Mouse (Mus musculus) left cerebral cortex, postnatal 14 days (tissue): Measurements from ENCODE around the gene Spag9. TPM values are rescaled to one million over a fixed set of nuclear protein-coding genes. Genes with fewer than 3 reads are reported as not detected.

Experiments used
- DNase-seq, 2 experiments: peaks; one replicate each; pipeline ENCODE4 v3.0.0; 2021 to 2022; ENCODE audit warnings: low spot score in 2 of 2, mixed read lengths in 1 of 2
- intact Hi-C: fragments of 180-260 bp; cut with DNase I; formaldehyde crosslinking; loops from one replicate; pipeline ENCODE4 v1.15.1; 2025
- total RNA-seq, 2 experiments: library from RNA; stranded (reverse); gene quantifications; 2 replicates each; pipeline ENCODE4 v1.2.3; 2021

Spag9 gene
- total RNA-seq, 2 experiments from 2014 or later, result 257 to 273 TPM

DNA sequence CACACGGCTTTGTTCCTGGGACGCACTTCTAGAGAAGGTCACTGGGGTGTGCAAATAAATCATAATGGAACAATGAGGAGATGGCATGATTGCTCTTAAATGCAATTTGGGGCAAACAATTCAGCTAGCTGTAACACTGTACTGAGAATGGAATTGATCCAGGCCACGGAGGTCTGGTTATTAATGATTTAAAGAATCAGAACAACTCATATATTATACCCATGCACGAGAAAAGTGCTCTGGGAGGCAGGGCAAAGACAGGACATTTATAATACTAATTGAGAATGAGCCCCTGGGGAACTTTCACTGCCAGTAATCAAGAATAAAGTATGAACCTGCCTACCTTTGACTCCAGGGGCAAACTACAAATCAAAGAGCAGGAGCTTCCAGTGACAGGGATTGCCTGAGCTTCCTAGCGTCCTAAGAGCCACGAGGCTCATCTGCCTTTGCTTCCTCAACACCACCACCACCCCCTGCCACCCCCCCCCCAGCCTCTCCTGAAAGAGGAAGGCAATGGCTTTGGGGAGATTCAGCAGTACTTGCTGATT is 16.3 kb upstream of the Spag9 start:
- no peak for DNase-seq
- intact Hi-C loops, result no loop called here

DNA sequence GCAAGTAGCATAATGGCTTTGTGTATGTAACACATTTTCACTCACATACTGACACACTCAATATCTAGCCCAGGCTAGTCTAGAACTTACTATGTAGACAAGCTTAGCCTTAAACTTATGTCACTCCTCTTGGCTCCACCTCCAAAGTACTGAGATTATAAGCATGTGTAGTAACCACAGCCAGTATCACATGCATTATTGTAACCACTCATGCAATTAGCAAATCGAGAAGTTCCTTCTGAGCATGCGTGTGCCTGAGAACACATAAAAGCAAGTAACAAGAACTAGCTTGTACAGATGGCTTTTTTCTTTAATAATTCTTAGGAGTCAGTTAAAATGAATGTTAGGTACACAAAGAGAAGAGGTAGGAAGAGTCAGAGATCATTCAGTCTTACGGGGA is 11.3 kb upstream of the Spag9 start:
- DNase-seq, result no peak
- intact Hi-C loops, result no loop called here

DNA sequence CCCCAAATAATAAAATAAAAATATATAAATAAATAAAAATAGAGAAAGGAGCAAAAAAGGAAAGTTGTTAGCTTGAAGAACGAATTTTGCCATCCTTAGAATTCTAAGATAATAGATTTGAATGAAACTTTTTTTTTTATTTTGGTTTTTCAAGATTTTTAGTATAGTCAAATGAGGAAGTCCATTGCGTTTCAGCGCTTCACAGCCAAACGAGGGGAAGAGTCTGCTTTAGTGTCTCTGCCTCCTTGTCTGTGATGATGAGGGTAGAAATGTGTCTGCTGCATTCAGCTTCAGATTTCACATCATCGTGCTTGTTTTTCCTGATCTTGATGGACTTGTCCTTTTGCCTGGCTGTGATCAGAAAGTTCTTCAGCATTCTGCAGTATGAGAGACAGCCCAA is 10.6 kb upstream of the Spag9 start:
- DNase-seq, result no peak
- intact Hi-C loops, result no loop called here

DNA sequence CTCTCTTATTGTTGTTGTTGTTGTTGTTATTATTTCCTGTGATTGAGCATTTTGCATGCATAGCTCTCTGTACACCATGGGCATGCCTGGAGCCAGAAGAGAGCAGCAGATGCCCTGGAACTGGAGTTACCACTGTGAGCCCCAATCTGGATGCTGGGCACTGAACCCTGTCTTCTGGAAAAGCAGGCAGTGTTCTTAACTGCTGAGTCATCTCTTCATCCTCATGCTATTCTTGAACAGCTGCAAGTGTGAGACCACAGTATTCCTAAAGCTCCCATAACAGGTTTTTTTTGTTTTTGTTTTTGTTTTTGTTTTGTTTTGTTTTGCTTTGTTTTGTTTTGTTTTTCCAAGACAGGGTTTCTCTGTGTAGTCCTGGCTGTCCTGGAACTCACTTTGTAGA is 9.6 kb upstream of the Spag9 start:
- intact Hi-C loops, result no loop called here
- DNase-seq, result no peak

DNA sequence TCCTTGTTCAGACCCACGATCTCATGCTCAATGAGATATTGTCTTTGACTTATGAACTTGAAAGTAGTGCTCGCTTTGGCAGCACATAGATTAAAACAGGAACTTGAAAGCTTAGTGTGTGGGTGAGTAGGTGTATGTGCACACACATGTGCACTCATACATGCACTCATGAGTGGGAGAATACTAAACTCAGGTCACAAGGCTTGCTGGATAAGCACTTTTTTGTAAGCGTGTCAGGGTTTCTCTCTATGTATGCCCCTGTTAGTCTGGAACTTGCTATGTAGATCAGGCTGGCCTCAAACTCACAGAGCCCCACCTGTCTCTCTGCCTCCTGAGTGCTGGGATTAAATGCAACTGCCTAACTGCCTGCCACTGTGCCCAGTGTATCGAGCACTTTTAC is 8.9 kb upstream of the Spag9 start:
- intact Hi-C loops, result no loop called here
- no peak for DNase-seq

DNA sequence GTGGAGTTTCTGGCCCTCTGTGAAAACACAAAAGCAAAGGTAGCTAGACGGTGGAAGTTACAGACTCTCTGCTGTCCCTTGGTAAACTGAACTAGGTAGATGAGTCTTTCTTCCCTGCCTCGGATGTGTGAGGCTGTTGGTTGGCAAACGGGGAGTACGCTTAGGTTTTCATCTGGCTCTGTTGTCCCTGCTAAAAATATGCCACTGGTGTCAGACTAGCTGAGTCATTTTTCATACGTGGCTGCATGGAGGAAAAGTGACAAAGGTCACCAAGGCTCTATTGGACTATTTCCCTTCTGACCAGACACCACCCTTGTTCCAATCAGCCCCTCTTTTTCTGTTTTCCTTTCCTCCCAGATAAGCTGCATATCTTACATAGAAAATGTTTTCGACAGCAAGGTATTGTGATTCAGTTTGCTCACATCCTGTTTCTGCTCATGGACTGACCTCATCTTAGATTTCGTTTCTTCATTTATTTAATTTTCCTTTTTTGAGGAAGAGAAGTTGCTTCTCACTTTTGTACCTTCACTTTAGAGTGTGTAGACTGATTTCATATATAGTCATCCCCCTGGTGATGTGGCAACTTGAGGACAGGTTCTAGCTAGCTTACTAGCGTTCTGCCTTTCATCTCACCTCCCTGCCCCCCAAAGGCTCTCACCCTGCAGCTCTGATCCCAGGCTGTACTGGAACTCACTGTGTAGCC is 8.1 kb upstream of the Spag9 start:
- intact Hi-C loops, result no loop called here
- DNase-seq, result no peak

DNA sequence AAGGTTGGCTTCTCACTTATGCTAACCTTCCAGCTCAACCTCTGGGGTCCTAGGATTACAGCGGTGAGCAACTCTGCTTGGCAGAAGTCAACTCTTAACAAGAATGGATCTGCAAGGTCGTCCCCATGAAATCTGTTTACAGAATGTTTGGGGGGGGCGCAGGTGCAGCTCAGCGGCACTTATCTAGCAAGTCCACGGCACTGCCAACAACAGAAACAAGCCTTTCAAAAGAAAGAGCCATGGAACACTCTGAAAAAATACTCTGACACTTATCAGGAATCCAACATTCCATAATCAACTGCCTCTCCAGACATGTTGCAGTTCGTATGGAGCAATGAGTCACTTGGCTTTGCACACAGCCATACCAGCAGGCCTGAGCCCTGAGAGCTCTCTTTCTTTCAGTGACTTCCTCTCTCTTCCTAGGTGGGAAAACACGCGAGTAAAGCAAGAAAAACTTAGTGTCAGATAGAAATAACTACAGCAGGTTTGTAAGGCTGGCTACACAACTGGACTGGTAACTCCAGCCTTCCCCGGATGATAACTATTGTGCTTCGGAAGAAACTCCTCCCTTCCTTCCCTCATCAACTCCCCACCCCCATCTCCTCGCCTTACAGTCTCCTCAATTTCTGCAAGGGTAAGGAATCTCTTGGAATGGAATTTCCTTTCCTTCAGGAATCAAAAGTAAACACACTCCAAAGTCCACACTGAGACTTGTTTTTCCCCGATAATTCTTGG is 7.4 kb upstream of the Spag9 start:
- no peak for DNase-seq
- intact Hi-C loops, result no loop called here

DNA sequence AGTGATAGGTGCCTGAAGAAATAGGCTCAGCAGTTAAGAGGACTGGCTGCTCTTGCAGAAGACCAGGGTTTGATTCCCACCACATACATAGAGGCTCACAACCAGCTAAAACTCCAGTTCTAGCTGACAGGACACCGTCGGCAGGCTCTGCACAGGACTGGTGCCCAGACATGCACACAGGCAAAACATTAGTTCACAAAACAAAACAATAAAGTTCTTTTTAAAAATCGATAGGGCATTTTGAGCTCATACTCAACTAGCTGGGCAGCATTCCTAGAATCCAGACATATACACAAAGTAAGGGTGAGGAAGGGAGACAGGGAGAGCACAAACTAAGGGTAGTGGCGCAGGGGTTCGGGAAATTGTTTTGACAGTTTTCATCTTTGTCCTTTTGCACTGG is 1.4 kb upstream of the Spag9 start:
- no peak for DNase-seq
- intact Hi-C loops, result loop anchor here (2.0 kb wide), 1 partner anchor 26 kb away; the partner anchor contains the start of genes Gm20390 and Nme1

DNA sequence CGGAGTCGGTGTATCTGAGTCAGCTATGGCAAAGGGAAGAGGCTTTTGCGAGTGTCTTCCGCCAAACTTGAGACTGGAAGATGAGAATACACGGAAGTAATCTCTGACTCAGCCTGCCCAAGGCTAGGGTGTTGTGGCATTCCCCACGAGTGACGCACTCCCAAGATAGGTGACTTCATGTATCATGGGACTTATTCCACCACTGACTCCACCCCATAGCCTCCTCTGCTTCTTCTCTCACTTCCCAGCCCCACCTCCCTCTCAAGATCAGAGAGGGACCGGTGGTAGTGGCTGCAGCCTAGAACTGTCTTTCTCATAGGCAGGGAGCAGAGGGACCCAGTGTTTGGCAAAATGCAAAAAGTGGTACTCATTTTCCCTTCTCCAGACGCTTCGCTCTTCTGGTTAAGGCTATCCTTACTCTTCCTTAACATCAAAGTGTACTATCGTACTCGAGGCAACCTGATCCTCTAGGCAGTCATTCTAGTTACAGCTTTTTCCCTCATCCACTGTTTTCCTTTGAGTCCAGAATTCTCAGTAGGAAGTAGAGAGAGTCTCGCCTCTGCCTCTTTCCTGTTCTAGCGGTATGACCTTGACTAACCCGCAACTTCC is 676 bp upstream of the Spag9 start:
- peak; percentile 73 to 88 for DNase-seq
- intact Hi-C loops, result loop anchor here (2.0 kb wide), 1 partner anchor 26 kb away; the partner anchor contains the start of genes Gm20390 and Nme1

DNA sequence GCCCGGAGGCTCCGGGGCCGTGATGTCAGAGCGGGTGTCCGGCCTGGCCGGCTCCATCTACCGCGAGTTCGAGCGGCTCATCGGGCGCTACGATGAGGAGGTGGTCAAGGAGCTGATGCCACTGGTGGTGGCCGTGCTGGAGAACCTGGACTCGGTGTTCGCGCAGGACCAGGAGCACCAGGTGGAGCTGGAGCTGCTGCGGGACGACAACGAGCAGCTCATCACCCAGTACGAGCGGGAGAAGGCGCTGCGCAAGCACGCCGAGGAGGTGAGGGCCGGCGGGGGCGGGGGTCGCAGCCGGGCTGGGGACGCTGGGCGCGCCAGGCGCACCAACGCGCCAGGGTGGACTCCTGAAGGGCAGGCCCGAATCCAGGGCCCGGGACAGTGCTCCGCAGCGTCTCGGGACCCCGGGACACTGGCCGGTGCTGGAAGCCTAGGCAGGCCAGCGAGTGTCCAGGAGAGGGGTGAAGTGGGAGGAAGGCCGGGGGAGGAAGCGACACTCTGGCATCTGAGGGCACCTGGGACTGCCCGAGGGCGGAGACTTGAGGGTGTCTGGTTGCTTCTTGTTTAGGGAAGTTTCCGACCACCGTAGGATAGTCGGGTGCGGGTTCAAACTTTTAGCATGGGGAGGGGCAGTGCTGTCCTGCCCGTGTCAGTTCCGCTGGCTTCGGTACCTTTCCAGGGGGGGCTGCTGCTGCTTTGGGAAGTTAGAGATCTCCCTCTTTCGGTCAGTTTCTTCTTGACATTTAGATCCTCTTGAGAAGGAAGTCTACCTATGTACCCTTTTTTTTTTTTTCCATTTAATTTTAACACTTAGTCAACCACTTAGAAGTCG is 632 bp downstream of the Spag9 start:
- peak; percentile 16 to 32 for DNase-seq
- intact Hi-C loops, result no loop called here

DNA sequence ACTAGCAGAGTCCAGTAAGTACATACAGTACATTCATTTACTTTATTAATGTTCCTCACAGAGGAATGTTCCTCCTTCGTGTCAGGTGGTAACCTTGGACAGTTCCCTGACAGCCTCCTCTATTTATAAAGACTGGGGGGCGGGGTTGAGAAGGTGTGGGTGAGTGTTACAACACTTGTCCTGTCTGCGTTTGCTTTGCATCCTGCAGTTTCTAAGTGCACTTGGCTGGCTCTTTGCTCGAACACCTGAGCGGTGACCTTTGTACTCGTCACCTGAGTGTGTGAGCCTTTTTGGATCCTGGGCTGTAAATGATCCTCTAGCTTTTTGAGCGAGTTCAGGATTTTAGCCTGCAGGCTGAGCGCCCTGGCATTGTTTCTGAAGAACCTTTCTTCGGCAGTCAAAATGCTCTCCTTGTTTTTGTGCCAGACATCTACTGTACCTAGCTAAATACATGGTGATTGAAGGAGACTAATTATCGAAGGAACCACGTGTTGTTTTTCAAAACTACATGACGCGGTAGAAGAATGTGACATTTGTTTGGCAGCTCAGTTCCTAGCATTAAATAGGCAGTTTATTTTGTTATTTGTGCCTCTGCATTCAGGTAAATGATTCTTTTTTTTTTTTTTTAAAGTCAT is 1.4 kb downstream of the Spag9 start:
- DNase-seq, result peak; percentile 8 to 15
- intact Hi-C loops, result no loop called here

DNA sequence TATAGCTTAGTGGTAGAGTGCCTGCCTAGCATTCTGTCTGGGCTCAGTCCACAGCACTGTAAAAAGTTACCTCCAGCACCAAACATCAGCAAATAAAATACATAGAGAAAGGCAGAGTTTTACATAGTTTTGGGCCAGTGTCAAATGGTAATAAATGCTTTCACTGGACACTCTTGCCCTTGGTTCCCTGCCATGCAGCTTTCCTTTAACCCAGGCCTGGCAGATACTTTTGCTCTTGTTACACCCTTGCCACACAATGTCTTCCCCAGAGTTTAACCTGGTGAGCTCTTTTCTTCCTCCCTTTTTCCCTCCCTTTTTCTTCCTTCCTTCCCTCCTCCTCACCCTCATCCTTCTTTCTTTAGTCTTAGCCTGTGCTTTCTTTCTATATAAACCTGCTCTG is 3.4 kb downstream of the Spag9 start:
- intact Hi-C loops, result no loop called here
- DNase-seq, result no peak

DNA sequence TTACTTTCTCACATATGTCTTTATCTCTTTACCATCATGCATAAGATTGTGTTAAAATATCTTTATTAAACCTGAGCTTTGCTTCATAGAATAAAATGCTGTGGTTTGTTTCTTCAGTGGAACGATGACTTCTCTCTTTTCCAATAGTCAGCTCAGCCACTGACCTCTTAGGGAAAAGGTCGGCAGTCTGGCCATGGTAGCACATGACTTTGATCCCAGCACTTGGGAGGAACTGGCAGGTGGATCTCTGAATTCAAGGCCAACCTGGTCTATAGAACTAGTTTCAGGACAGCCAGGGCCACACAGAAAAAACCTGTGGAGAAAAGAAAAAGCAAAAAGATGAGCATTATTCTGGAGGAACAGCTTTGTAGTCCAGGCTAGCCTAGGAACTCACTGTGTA is 7.5 kb downstream of the Spag9 start:
- intact Hi-C loops, result no loop called here

DNA sequence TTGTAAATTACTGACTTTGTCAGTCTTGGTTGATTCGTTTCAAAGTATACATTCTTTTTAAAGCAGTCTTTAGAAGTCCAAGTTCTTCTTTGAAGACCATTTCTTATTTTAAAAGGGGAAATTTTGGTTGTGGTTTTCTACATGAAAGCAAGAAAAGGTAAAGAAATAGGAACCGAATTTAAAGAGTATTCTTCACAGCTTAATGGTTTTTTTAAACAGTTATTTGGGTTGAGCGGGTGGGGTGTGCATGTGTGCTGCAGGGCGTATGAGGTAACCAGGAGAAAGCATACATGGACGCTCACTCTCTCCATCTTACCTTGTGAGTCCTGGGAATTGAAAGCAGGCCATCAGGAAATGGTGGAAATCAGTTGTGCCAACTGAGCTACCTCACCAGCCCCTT is 23.2 kb downstream of the Spag9 start:
- DNase-seq, result no peak
- intact Hi-C loops, result no loop called here

More for the DNA sequence above, 7.5 kb downstream of the Spag9 start:
- DNase-seq, result no peak

DNA sequence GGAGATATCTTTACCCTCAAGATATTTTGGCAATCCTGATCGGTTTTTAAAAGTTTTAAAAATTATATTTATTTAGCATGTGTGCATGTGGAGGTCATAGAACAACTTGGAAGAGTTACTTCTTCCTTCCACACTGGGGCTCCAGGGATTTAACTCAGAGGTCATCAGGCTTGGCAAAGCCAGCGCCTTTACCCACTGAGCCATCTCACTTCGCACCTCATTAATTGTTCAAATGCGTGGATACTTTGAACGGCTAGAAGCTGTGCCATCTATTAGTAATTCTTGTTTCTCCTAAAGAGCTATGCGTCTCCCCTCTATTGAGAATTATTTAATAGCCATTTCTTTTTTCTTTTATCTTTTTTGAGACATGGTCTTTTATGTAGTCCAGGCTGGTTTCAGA is 24.5 kb downstream of the Spag9 start:
- no peak for DNase-seq
- intact Hi-C loops, result no loop called here

DNA sequence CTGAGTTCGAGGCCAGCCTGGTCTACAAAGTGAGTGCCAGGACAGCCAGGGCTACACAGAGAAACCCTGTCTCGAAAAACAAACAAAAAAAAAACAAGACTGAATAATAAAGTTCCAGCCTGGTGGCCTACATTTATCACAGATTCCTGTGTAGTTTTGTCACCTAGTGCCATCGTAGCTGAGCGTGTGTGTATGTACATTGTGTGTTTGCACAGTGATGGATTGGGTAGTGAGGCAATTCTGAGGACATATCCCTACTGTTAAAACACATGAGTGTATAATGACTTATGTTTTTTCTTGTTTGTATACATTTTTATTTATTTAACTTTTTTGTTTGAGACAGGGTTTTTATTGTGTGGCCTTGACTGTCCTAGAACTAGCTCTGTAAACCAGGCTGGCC is 30.4 kb downstream of the Spag9 start:
- intact Hi-C loops, result no loop called here
- DNase-seq, result no peak

DNA sequence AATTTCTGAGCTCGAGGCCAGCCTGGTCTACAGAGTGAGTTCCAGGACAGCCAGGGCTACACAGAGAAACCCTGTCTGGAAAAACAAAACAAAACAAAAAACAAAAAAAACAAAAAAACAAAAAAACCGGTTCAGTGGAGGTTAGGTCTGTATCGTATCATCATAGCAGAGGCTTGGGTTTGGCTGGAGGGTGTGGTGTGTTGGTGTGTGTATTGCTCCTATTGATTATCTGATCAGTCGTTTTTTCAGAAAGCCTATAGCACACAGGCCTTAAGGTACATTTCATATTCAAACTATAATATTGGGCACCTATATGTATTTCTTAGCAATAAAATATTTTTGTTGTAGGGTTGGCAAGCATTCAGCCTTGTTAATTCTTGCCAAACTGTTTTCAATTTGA is 36.2 kb downstream of the Spag9 start:
- intact Hi-C loops, result no loop called here
- no peak for DNase-seq

DNA sequence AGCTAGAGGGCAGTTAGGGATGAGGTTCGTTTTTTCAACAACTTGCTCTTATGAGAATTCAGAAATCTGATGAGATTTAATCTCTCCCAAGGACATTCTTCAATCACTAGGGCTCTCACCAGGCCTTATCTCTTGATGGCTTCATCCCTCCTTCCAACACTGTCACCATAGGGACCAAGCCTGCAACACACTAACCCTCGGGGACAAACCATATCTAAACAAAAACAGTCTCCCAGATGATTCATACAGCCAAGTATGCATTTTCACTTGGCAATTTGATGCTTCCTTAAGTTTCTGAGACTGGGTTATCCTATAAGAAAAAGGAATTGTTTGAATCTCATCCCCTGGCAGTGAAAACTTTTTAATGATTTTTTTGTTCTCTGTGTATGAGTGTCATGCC is 37.1 kb downstream of the Spag9 start:
- intact Hi-C loops, result no loop called here
- DNase-seq, result no peak

DNA sequence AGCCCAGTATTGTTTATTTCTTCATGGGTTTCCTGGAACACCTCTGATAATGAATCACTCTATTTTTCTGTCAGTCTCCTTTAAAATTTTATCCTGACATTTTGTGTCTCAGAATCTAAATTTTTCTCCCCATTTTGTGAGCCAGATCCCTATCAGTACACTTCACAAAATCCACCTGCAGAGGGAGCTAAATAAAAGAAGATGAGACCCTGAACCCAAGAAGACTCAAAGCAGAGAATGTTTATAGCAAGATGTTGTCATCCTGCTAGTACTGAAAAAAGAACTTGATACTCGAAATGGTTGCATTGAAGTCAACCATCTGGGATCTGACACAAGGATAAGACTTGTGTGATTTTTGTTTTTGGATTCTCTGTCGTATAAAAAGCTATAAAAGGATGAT is 40.1 kb downstream of the Spag9 start:
- peak; percentile 32 to 69 for DNase-seq
- intact Hi-C loops, result loop anchor here (5.0 kb wide), 1 partner anchor 36 kb away; no protein-coding TSS in a partner anchor
